Mouse (Mus musculus): ENCODE results near the gene Brd3. TPM values are rescaled to one million over a fixed set of nuclear protein-coding genes. Genes with fewer than 3 reads are reported as not detected.

Gene Brd3
- total RNA-seq, 1 experiment: 28.4 TPM

DNA sequence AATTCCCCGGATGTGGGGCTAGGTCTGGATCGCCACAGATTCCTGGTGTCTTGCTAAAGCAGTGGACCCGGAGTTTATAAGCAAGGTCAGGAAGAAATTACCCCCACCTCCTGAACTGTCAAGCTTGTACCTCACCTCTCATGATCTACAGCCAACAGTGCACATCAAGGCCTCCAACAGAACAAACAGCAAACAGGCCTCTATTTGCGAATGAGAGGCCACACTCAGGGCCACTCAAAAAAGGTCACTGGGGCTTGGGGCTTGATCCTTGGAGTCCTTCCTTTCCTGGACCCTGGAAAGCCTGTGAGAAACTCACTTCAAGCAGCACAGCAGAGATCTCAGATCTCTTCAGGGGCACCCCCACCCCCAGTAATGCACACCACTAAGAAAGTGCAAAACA lies 33.6 kb downstream of the Brd3 start:
- H3K9ac ChIP-seq (ENCODE audit: insufficient read depth, low read depth, low read length, poor library complexity, severe bottlenecking): peak overlapping the region; percentile 32
- no peaks in the 10 kb centered on the region for H3K9me3 ChIP-seq (ENCODE audit: control insufficient read depth, insufficient read depth, low read depth, low read length)
- in situ Hi-C loops (cut with MboI; ENCODE audit: low sequenced_read_pairs in 2 of 2, unreplicated experiment in 2 of 2): no loop called here
- peaks cover 16% of the 10 kb centered on the region; the same call in 1 of the 2 replicates for H3K36me3 ChIP-seq (ENCODE audit: control insufficient read depth, insufficient read depth, low read length, poor library complexity, severe bottlenecking)
- DNase-seq (ENCODE audit: low read depth, low spot score): no peak
- peaks cover 3 to 18% of the 10 kb centered on the region in 2 experiments; a peak in 2 of 4 replicates for H3K4me1 ChIP-seq (ENCODE audit: control insufficient read depth in 2 of 2, insufficient read depth in 2 of 2, low read length in 2 of 2, poor library complexity in 1 of 2)
- H3K4me3 ChIP-seq (ENCODE audit: insufficient read depth in 1 of 2, low read depth in 1 of 2, low read length in 2 of 2, poor library complexity in 1 of 2, severe bottlenecking in 1 of 2): peak overlapping the region; percentile 88 to 95
- no peak overlapping the region for H3K27ac ChIP-seq (ENCODE audit: insufficient read depth, low read depth, low read length, poor library complexity, severe bottlenecking)
- TF ChIP-seq CHD2 (IDR thresholded peaks at IDR 0.05; ENCODE audit: low read depth, low read length): no peak
- no peak for TF ChIP-seq HCFC1 (IDR thresholded peaks at IDR 0.05; ENCODE audit: borderline replicate concordance, insufficient read depth, low read length)
- no peak for TF ChIP-seq ZC3H11A (IDR thresholded peaks at IDR 0.05; ENCODE audit: borderline replicate concordance, low read depth, low read length)
- no peak for TF ChIP-seq MAFK (IDR thresholded peaks at IDR 0.05; ENCODE audit: insufficient read depth, low read depth, low read length)
- TF ChIP-seq ZNF384 (IDR thresholded peaks at IDR 0.05; ENCODE audit: low read depth, low read length): no peak

DNA sequence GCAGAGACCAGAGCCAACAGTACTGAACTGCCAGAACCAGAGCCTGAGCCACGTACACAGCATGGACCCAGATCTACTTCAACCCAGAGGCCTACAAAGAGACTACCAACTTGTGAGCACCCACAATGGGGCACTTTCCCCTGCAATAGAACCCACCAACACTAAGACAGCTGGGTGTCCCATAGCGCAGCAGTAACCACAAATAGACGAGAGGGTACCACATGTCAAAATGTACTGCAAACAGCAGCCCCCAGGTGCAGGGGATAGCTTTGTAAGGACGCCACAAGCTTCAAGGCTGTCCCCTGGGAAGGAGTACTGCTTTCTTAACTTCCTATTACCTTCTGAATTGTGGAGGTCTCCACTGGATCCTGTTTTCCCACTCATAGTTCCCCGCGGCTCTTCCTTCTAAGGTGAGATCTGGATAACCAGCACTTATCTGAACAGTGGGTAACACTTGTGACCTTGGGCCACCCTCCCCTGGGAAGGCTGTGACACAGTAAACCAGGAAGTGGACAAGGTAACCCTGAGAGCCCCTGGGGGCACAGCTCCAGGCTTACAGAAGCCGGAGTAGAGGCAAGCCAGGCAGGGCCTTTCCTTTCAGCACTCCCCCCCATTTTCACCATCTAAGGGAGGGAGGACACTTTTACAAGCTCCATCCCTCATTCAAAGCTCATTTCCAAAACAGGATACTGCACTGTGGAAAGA lies 34.2 kb downstream of the Brd3 start:
- in situ Hi-C loops (cut with MboI; ENCODE audit: low sequenced_read_pairs in 2 of 2, unreplicated experiment in 2 of 2): no loop called here
- TF ChIP-seq CHD2 (IDR thresholded peaks at IDR 0.05; ENCODE audit: low read depth, low read length) (no peak), ZNF384 (IDR thresholded peaks at IDR 0.05; ENCODE audit: low read depth, low read length) (no peak), MAFK (IDR thresholded peaks at IDR 0.05; ENCODE audit: insufficient read depth, low read depth, low read length) (no peak), HCFC1 (IDR thresholded peaks at IDR 0.05; ENCODE audit: borderline replicate concordance, insufficient read depth, low read length) (no peak), ZC3H11A (IDR thresholded peaks at IDR 0.05; ENCODE audit: borderline replicate concordance, low read depth, low read length) (no peak)
- Histone ChIP-seq H3K4me3 (ENCODE audit: insufficient read depth in 1 of 2, low read depth in 1 of 2, low read length in 2 of 2, poor library complexity in 1 of 2, severe bottlenecking in 1 of 2) (no peak overlapping the region), H3K9me3 (ENCODE audit: control insufficient read depth, insufficient read depth, low read depth, low read length) (no peaks in the 10 kb centered on the region), H3K36me3 (ENCODE audit: control insufficient read depth, insufficient read depth, low read length, poor library complexity, severe bottlenecking) (peaks cover 17% of the 10 kb centered on the region; the same call in 1 of the 2 replicates), H3K9ac (ENCODE audit: insufficient read depth, low read depth, low read length, poor library complexity, severe bottlenecking) (no peak overlapping the region), H3K27ac (ENCODE audit: insufficient read depth, low read depth, low read length, poor library complexity, severe bottlenecking) (no peak overlapping the region), H3K4me1 (ENCODE audit: control insufficient read depth in 2 of 2, insufficient read depth in 2 of 2, low read length in 2 of 2, poor library complexity in 1 of 2) (peaks cover 3 to 18% of the 10 kb centered on the region in 2 experiments; a peak in 2 of 4 replicates)
- DNase-seq (ENCODE audit: low read depth, low spot score): no peak

DNA sequence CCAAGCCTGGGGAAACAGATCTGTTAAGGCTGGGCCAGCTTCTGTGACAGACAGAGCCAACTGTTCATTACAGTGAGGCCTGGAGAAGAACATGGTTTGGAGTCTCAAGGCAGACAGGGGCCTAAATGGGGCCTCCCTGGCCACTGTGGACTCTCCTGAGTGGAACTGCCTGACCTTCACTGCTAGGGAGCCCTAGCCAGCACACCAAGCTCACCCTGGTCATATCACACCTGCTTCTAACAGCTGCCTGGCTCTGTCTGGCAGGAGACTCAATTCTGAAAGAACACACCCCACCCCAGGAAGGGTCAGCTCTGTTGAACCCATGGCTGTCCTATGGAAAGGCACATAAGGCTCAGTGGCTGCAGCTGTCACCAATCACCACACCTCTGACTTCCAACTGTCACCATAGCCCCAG lies 36.3 kb downstream of the Brd3 start:
- H3K9ac ChIP-seq (ENCODE audit: insufficient read depth, low read depth, low read length, poor library complexity, severe bottlenecking): no peak overlapping the region
- no peak overlapping the region for H3K4me3 ChIP-seq (ENCODE audit: insufficient read depth in 1 of 2, low read depth in 1 of 2, low read length in 2 of 2, poor library complexity in 1 of 2, severe bottlenecking in 1 of 2)
- no peak for DNase-seq (ENCODE audit: low read depth, low spot score)
- H3K4me1 ChIP-seq (ENCODE audit: control insufficient read depth in 2 of 2, insufficient read depth in 2 of 2, low read length in 2 of 2, poor library complexity in 1 of 2): peaks cover 3 to 18% of the 10 kb centered on the region in 2 experiments; a peak in 2 of 4 replicates
- no peaks in the 10 kb centered on the region for H3K9me3 ChIP-seq (ENCODE audit: control insufficient read depth, insufficient read depth, low read depth, low read length)
- in situ Hi-C loops (cut with MboI; ENCODE audit: low sequenced_read_pairs in 2 of 2, unreplicated experiment in 2 of 2): no loop called here
- no peak for TF ChIP-seq CHD2 (IDR thresholded peaks at IDR 0.05; ENCODE audit: low read depth, low read length)
- no peak for TF ChIP-seq ZNF384 (IDR thresholded peaks at IDR 0.05; ENCODE audit: low read depth, low read length)
- TF ChIP-seq HCFC1 (IDR thresholded peaks at IDR 0.05; ENCODE audit: borderline replicate concordance, insufficient read depth, low read length): no peak
- no peak for TF ChIP-seq MAFK (IDR thresholded peaks at IDR 0.05; ENCODE audit: insufficient read depth, low read depth, low read length)
- no peak for TF ChIP-seq ZC3H11A (IDR thresholded peaks at IDR 0.05; ENCODE audit: borderline replicate concordance, low read depth, low read length)
- H3K36me3 ChIP-seq (ENCODE audit: control insufficient read depth, insufficient read depth, low read length, poor library complexity, severe bottlenecking): peaks cover 27% of the 10 kb centered on the region
- no peak overlapping the region for H3K27ac ChIP-seq (ENCODE audit: insufficient read depth, low read depth, low read length, poor library complexity, severe bottlenecking)

DNA sequence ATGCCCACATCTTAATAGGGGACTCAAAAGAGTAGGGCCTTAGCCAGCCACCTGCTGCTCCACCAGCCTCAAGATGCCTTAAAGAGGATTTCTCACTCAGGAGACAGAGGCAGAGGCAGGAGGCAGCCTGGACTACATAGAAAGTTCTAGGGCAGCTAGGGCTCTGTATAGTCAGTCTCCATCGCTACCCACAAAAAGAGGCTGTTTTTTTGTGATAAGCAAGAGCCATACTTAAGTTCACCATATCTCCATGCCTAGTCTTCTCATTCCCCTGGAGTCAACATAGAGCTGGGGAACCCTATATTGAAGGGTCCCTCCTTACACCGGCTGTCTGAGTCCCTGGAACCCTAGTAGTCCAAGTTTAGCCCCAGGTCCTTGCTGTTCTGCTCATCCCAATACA lies 36.9 kb downstream of the Brd3 start:
- Histone ChIP-seq H3K9ac (ENCODE audit: insufficient read depth, low read depth, low read length, poor library complexity, severe bottlenecking) (no peak overlapping the region), H3K9me3 (ENCODE audit: control insufficient read depth, insufficient read depth, low read depth, low read length) (no peaks in the 10 kb centered on the region), H3K4me1 (ENCODE audit: control insufficient read depth in 2 of 2, insufficient read depth in 2 of 2, low read length in 2 of 2, poor library complexity in 1 of 2) (peaks cover 3 to 18% of the 10 kb centered on the region in 2 experiments; a peak in 2 of 4 replicates), H3K36me3 (ENCODE audit: control insufficient read depth, insufficient read depth, low read length, poor library complexity, severe bottlenecking) (peaks cover 32% of the 10 kb centered on the region), H3K27ac (ENCODE audit: insufficient read depth, low read depth, low read length, poor library complexity, severe bottlenecking) (no peak overlapping the region), H3K4me3 (ENCODE audit: insufficient read depth in 1 of 2, low read depth in 1 of 2, low read length in 2 of 2, poor library complexity in 1 of 2, severe bottlenecking in 1 of 2) (no peak overlapping the region)
- in situ Hi-C loops (cut with MboI; ENCODE audit: low sequenced_read_pairs in 2 of 2, unreplicated experiment in 2 of 2): no loop called here
- no peak for DNase-seq (ENCODE audit: low read depth, low spot score)
- TF ChIP-seq HCFC1 (IDR thresholded peaks at IDR 0.05; ENCODE audit: borderline replicate concordance, insufficient read depth, low read length): no peak
- TF ChIP-seq ZC3H11A (IDR thresholded peaks at IDR 0.05; ENCODE audit: borderline replicate concordance, low read depth, low read length): no peak
- TF ChIP-seq CHD2 (IDR thresholded peaks at IDR 0.05; ENCODE audit: low read depth, low read length): no peak
- no peak for TF ChIP-seq ZNF384 (IDR thresholded peaks at IDR 0.05; ENCODE audit: low read depth, low read length)
- no peak for TF ChIP-seq MAFK (IDR thresholded peaks at IDR 0.05; ENCODE audit: insufficient read depth, low read depth, low read length)
